Mouse (Mus musculus) cerebellum, adult 11-12 months (tissue): ENCODE measurements around the gene Tgfbr3.

ENCODE experiments used
- DNase-seq: peaks from one replicate; pipeline ENCODE4 v3.0.0; 2022

Tgfbr3 gene

GRCm38 (mm10) chr5:107067531-107067930 is 221.9 kb downstream of the Tgfbr3 start:
- no peak for DNase-seq

- DNase-seq: no peak
Observed at GRCm38 (mm10) chr5:107064922-107065321, 224.5 kb downstream of the Tgfbr3 start.

GRCm38 (mm10) chr5:107062229-107062852 is 227.1 kb downstream of the Tgfbr3 start:
- no peak for DNase-seq

GRCm38 (mm10) chr5:107059514-107059913 is 229.9 kb downstream of the Tgfbr3 start:
- DNase-seq: no peak

GRCm38 (mm10) chr5:107058642-107059041 is 230.8 kb downstream of the Tgfbr3 start:
- DNase-seq: no peak
